Comparison of ENCODE assay signal across 8 mouse cellular contexts in the genomic region with DNA sequence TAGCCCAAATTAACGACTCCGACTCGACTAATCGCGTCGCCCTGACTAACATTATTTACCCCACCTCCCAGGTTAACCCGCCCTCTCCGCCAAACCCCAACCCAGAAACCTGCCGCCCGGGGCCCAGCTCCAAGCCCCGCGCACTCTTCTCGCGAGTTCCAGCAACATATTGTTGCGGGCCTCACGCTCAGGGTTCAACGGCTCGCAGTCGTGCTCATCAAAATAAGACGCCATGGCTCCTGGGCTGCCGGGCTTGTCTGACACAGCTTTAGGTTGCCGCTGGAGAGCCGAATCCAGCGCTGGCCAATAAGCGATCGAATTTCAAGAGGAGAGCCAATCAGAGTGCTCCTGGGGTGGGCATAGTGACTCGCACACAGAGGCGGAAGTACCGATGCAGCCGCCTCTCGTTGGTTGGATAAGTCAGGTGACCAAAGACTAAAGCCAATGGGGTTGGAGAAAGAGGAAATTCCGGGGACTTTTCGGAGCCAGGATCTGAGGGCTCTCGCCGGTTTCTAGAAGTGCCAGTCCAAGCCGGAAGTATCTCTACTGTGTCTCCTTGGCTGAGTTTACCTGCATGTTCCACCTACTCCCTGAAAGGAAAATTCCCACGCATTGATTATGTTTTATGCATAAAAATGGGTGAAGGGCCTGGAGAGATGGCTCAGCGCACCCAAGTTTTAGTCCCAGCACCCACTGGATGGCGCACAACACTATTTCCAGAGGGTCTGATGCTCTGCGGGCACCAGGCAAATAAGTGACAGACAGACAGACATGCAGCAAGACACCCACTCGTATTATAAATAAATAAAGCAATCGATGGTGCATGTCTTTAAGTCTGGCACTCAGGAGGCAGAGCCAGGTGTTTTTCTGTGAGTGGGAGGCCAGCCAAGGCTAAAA. TPM values are rescaled to one million over a fixed set of nuclear protein-coding genes. Genes with fewer than 3 reads are reported as not detected.
DNase-seq lines count a peak whose midpoint lies in the region; ATAC-seq lines count a peak whose summit lies in the region.

No protein-coding gene starts in this region.

- H3K9me3 ChIP-seq in hindbrain, embryonic 12.5 days (replicated peaks), result no peaks in the 10 kb centered on the region

- H3K4me1 ChIP-seq in hindbrain, embryonic 12.5 days, result peaks cover 20% of the 10 kb centered on the region

- H3K4me2 ChIP-seq in hindbrain, embryonic 12.5 days (replicated peaks), result peak overlapping the region; percentile 87

- peak overlapping the region; percentile 78 for H3K9ac ChIP-seq in hindbrain, embryonic 12.5 days

- H3K36me3 ChIP-seq in hindbrain, embryonic 12.5 days, result peaks cover 27% of the 10 kb centered on the region

- peak overlapping the region; percentile 87 for H3K27ac ChIP-seq in hindbrain, embryonic 12.5 days

- WGBS in hindbrain, embryonic 12.5 days, result under 1% methylated on average over 42 of the region's 42 CpGs

- no peaks in the 10 kb centered on the region for H3K27me3 ChIP-seq in hindbrain, embryonic 12.5 days

- peak; percentile 98 for DNase-seq in NIH3T3 (ENCODE audit: low read depth)
- peak; percentile 95 to 96 for DNase-seq in cerebellum, postnatal 10 days
- DNase-seq in frontal cortex, postnatal 10 days (ENCODE audit: low spot score in 2 of 2), result peak; percentile 95
- peak; percentile 93 to 98 for DNase-seq in layer of hippocampus, postnatal 14 days (ENCODE audit: low spot score in 2 of 2)
- peak; percentile 93 for DNase-seq in lung, postnatal 14 days
- peak; percentile 95 for DNase-seq in retina, adult 2 months (ENCODE audit: low read depth, low spot score)
- DNase-seq in thymus, postnatal 36 days, result peak; percentile 94 to 96

- peak overlapping the region; percentile 77 for H3K4me3 ChIP-seq in hindbrain, embryonic 12.5 days

- peak; percentile 99 for ATAC-seq in hindbrain, embryonic 12.5 days (ENCODE audit: low FRiP score)

RNA-seq across cellular contexts. Expression of a gene that starts 4.4 kb away (rescaled TPM):
- polyA plus RNA-seq in hindbrain, embryonic 12.5 days (2016; fragmentation: Nextera tagmentation; extraction: Ambion mirVana), result 95.0 and 98.3 TPM in 2 replicates
- 10 to 100 TPM; 78.0 to 85.6 TPM for total RNA-seq in layer of hippocampus, postnatal 14 days (2021)

RNA-seq across cellular contexts. Expression of a gene that starts 7.1 kb away (rescaled TPM):
- 8.5 and 10.0 TPM in 2 replicates for polyA plus RNA-seq in hindbrain, embryonic 12.5 days (2016; fragmentation: Nextera tagmentation; extraction: Ambion mirVana)
- total RNA-seq in layer of hippocampus, postnatal 14 days (2021), result 10 to 100 TPM; 12.6 to 13.7 TPM

RNA-seq across cellular contexts. Expression of a gene that starts 15.3 kb away (rescaled TPM):
- 26.1 and 28.2 TPM in 2 replicates for polyA plus RNA-seq in hindbrain, embryonic 12.5 days (2016; fragmentation: Nextera tagmentation; extraction: Ambion mirVana)
- total RNA-seq in layer of hippocampus, postnatal 14 days (2021), result 10 to 100 TPM; 13.8 to 16.0 TPM

RNA-seq across cellular contexts. Expression of a gene that starts 17.4 kb away (rescaled TPM):
- polyA plus RNA-seq in hindbrain, embryonic 12.5 days (2016; fragmentation: Nextera tagmentation; extraction: Ambion mirVana), result 56.4 and 57.9 TPM in 2 replicates
- 10 to 100 TPM; 29.7 to 32.9 TPM for total RNA-seq in layer of hippocampus, postnatal 14 days (2021)

RNA-seq across cellular contexts. Expression of a gene that starts 17.9 kb away (rescaled TPM):
- 10.0 and 11.0 TPM in 2 replicates for polyA plus RNA-seq in hindbrain, embryonic 12.5 days (2016; fragmentation: Nextera tagmentation; extraction: Ambion mirVana)
- total RNA-seq in layer of hippocampus, postnatal 14 days (2021), result 1 to 10 TPM; 3.7 to 4.2 TPM

Comparison
In these comparisons a context has a peak if more than half of its experiments do, and no peak if none do; other contexts are left out.
1. Peak in every context shown above with its lines: DNase-seq, ATAC-seq, H3K4me3 ChIP-seq and H3K27ac ChIP-seq.